Mouse (Mus musculus): Measurements from ENCODE around the gene Trappc2l.

DNA sequence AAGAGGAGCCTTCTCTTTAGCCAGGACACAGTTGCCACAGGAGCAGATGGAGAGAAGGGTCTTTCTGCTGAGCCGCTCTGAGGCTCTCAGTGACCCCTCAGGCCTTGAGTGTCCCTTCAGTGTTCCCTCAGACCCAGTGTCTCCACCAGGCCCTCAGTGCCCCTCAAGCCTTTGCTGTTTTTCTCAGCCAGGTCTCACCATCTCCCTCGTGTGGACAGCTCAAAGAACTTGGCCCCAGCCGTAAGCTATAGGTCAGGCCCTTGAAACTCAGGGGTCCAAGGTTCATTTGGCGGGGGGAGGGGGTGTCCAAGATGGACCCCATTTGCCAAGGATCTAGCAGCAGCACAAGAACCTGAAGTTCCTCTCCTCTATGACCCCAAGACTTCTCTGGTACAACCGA, 13.2 kb downstream of the Trappc2l start:
- TF ChIP-seq CTCF (conservative IDR thresholded peaks at IDR 0.05; ENCODE audit: low read length) (no peak), POU5F1 (IDR thresholded peaks at IDR 0.05; ENCODE audit: borderline replicate concordance, low read length) (no peak)
